Mouse (Mus musculus) heart, embryonic 11.5 days (tissue): ENCODE results near the gene Tbc1d4. TPM values are rescaled to one million over a fixed set of nuclear protein-coding genes. Genes with fewer than 3 reads are reported as not detected.

Experiments
- ATAC-seq: fragments of 200-750 bp; cut with Nextera tagmentation; replicated peaks from 2 replicates; pipeline ENCODE4 v1.8.0; 2017; ENCODE audit warnings: moderate library complexity; ENCODE audit not compliant: insufficient number of reproducible peaks, low FRiP score, low TSS enrichment
- H3K27ac ChIP-seq: fragments of 300-500 bp; sonication (generic); 2 replicates; pipeline ENCODE4 v1.5.1; 2014; ENCODE audit warnings: mild to moderate bottlenecking, low read depth, low read length
- H3K27me3 ChIP-seq: fragments of 300-500 bp; sonication (generic); 2 replicates; pipeline ENCODE4 v1.6.1; 2014; ENCODE audit warnings: mild to moderate bottlenecking, low read length, mixed read lengths; ENCODE audit not compliant: control insufficient read depth, insufficient read depth
- H3K36me3 ChIP-seq: fragments of 300-500 bp; sonication (generic); 2 replicates; pipeline ENCODE4 v1.6.1; 2014; ENCODE audit warnings: mild to moderate bottlenecking, low read length, moderate library complexity, mixed read lengths; ENCODE audit not compliant: control insufficient read depth, insufficient read depth
- H3K4me1 ChIP-seq: fragments of 300-500 bp; sonication (generic); 2 replicates; pipeline ENCODE4 v1.6.1; 2014; ENCODE audit warnings: low read length; ENCODE audit not compliant: control insufficient read depth, insufficient read depth
- H3K4me2 ChIP-seq: fragments of 300-500 bp; sonication (generic); 2 replicates; pipeline ENCODE4 v1.6.1; 2014; ENCODE audit warnings: mild to moderate bottlenecking, moderate library complexity
- H3K4me3 ChIP-seq: fragments of 300-500 bp; sonication (generic); 2 replicates; pipeline ENCODE4 v1.5.1; 2014; ENCODE audit warnings: low read depth, low read length
- H3K9ac ChIP-seq: fragments of 300-500 bp; sonication (generic); 2 replicates; pipeline ENCODE4 v1.6.1; 2014; ENCODE audit warnings: mild to moderate bottlenecking, low read depth, low read length, moderate library complexity
- H3K9me3 ChIP-seq: fragments of 300-500 bp; sonication (generic); replicated peaks from 2 replicates; pipeline ENCODE4 v1.6.1; 2016; ENCODE audit warnings: low read length; ENCODE audit not compliant: control insufficient read depth
- WGBS: fragments of 180-500 bp; shearing (Covaris S2); extraction: QIAGEN DNeasy Blood & Tissue Kit; methylation state at CpG from one replicate; pipeline ENCODE4 v1.1.7; 2014; ENCODE audit not compliant: insufficient replicate concordance; 5-methylcytosine and 5-hydroxymethylcytosine counted together
- polyA plus RNA-seq: library from polyadenylated mRNA; unstranded; fragments of >200 nt; fragmentation: Nextera tagmentation; extraction: Ambion mirVana; gene quantifications from 2 replicates; pipeline ENCODE4 v1.2.1, GENCODE M21; 2014

Tbc1d4 gene
- polyA plus RNA-seq, 1 experiment from 2014 or later: 15.0 TPM

- H3K27me3 ChIP-seq: no peaks in the 10 kb centered on the region
- no peak overlapping the region for H3K4me2 ChIP-seq
- no peaks in the 10 kb centered on the region for H3K9me3 ChIP-seq
- no peak overlapping the region for H3K4me3 ChIP-seq
- H3K36me3 ChIP-seq: peaks cover 4% of the 10 kb centered on the region; the same call in 1 of the 2 replicates
- 87% methylated on average over 6 of the region's 6 CpGs for WGBS
- no peaks in the 10 kb centered on the region for H3K4me1 ChIP-seq
- no peak overlapping the region for H3K27ac ChIP-seq
- ATAC-seq: no peak
- no peak overlapping the region for H3K9ac ChIP-seq
Measured at GRCm38 (mm10) chr14:101637381-101637780, 28.4 kb upstream of the Tbc1d4 start.

DNA sequence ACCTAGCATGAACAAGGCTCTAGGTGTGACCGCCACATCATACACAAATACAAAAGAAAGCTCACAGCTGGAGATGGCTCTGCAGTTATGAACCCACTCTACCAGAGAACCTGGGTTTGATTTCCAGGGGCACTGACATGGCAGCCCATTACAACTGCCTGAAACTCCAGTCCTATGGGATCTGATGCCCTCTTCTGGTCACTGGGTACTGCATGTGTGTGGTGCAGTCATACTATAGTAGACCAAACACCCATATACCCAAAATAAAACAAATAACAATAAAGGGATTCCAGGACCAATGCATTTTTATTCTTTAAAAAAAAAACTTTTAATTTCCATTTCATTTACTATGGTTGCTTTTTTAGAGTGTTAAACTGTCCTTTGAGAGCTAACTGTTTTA lies 26.8 kb upstream of the Tbc1d4 start:
- no peaks in the 10 kb centered on the region for H3K9me3 ChIP-seq
- H3K36me3 ChIP-seq: peaks cover 4% of the 10 kb centered on the region; the same call in 1 of the 2 replicates
- no peak overlapping the region for H3K9ac ChIP-seq
- H3K4me1 ChIP-seq: no peaks in the 10 kb centered on the region
- H3K4me2 ChIP-seq: no peak overlapping the region
- no peaks in the 10 kb centered on the region for H3K27me3 ChIP-seq
- 100% methylated on average over 1 of the region's 1 CpGs for WGBS
- no peak for ATAC-seq
- H3K4me3 ChIP-seq: no peak overlapping the region
- H3K27ac ChIP-seq: no peak overlapping the region

GRCm38 (mm10) chr14:101630548-101630947 lies 21.6 kb upstream of the Tbc1d4 start:
- no peak overlapping the region for H3K4me2 ChIP-seq
- H3K4me3 ChIP-seq: no peak overlapping the region
- 68% methylated on average over 2 of the region's 2 CpGs for WGBS
- no peaks in the 10 kb centered on the region for H3K4me1 ChIP-seq
- no peak overlapping the region for H3K9ac ChIP-seq
- no peaks in the 10 kb centered on the region for H3K9me3 ChIP-seq
- ATAC-seq: no peak
- H3K36me3 ChIP-seq: peaks cover 4% of the 10 kb centered on the region; the same call in 1 of the 2 replicates
- no peaks in the 10 kb centered on the region for H3K27me3 ChIP-seq
- no peak overlapping the region for H3K27ac ChIP-seq

GRCm38 (mm10) chr14:101617680-101618079 lies 8.7 kb upstream of the Tbc1d4 start:
- no peak overlapping the region for H3K9ac ChIP-seq
- H3K27ac ChIP-seq: no peak overlapping the region
- no peak overlapping the region for H3K4me3 ChIP-seq
- H3K4me2 ChIP-seq: no peak overlapping the region
- 81% methylated on average over 5 of the region's 5 CpGs for WGBS
- no peaks in the 10 kb centered on the region for H3K36me3 ChIP-seq
- no peaks in the 10 kb centered on the region for H3K27me3 ChIP-seq
- no peak for ATAC-seq
- H3K4me1 ChIP-seq: no peaks in the 10 kb centered on the region
- no peaks in the 10 kb centered on the region for H3K9me3 ChIP-seq

GRCm38 (mm10) chr14:101616178-101616577 lies 7.2 kb upstream of the Tbc1d4 start:
- H3K4me3 ChIP-seq: no peak overlapping the region
- 55% methylated on average over 9 of the region's 9 CpGs for WGBS
- no peak for ATAC-seq
- H3K27ac ChIP-seq: no peak overlapping the region
- no peaks in the 10 kb centered on the region for H3K4me1 ChIP-seq
- H3K36me3 ChIP-seq: no peaks in the 10 kb centered on the region
- H3K9ac ChIP-seq: no peak overlapping the region
- no peaks in the 10 kb centered on the region for H3K9me3 ChIP-seq
- H3K27me3 ChIP-seq: no peaks in the 10 kb centered on the region
- H3K4me2 ChIP-seq: no peak overlapping the region

GRCm38 (mm10) chr14:101613206-101613605 lies 4.2 kb upstream of the Tbc1d4 start:
- Histone ChIP-seq H3K27ac (no peak overlapping the region), H3K9me3 (no peaks in the 10 kb centered on the region), H3K27me3 (no peaks in the 10 kb centered on the region), H3K9ac (no peak overlapping the region), H3K4me2 (no peak overlapping the region), H3K36me3 (no peaks in the 10 kb centered on the region), H3K4me1 (no peaks in the 10 kb centered on the region), H3K4me3 (no peak overlapping the region)
- WGBS: 63% methylated on average over 1 of the region's 1 CpGs
- no peak for ATAC-seq

- no peaks in the 10 kb centered on the region for H3K9me3 ChIP-seq
- H3K36me3 ChIP-seq: no peaks in the 10 kb centered on the region
- H3K4me1 ChIP-seq: no peaks in the 10 kb centered on the region
- no peak overlapping the region for H3K4me3 ChIP-seq
- 57% methylated on average over 10 of the region's 10 CpGs for WGBS
- H3K27ac ChIP-seq: no peak overlapping the region
- H3K9ac ChIP-seq: no peak overlapping the region
- no peak for ATAC-seq
- no peak overlapping the region for H3K4me2 ChIP-seq
- no peaks in the 10 kb centered on the region for H3K27me3 ChIP-seq
Measured at GRCm38 (mm10) chr14:101610701-101611100, 1.7 kb upstream of the Tbc1d4 start.

GRCm38 (mm10) chr14:101607631-101608518 lies 1.1 kb downstream of the Tbc1d4 start:
- 0 out of 2 replicates have a peak, but pooled peaks cover 2% of the 10 kb centered on the region for H3K4me1 ChIP-seq
- peak overlapping the region; percentile 95 for H3K4me2 ChIP-seq
- H3K36me3 ChIP-seq: no peaks in the 10 kb centered on the region
- peak; percentile 36 for ATAC-seq
- no peaks in the 10 kb centered on the region for H3K9me3 ChIP-seq
- peak overlapping the region; percentile 87 for H3K9ac ChIP-seq
- under 1% methylated on average over 62 of the region's 62 CpGs for WGBS
- no peaks in the 10 kb centered on the region for H3K27me3 ChIP-seq
- peak overlapping the region; percentile 84 for H3K4me3 ChIP-seq
- peak overlapping the region; percentile 77 for H3K27ac ChIP-seq

GRCm38 (mm10) chr14:101605843-101606242 lies 3.1 kb downstream of the Tbc1d4 start:
- Histone ChIP-seq H3K27ac (no peak overlapping the region), H3K4me3 (no peak overlapping the region), H3K9ac (no peak overlapping the region), H3K27me3 (no peaks in the 10 kb centered on the region), H3K4me2 (no peak overlapping the region), H3K36me3 (no peaks in the 10 kb centered on the region), H3K9me3 (no peaks in the 10 kb centered on the region), H3K4me1 (0 out of 2 replicates have a peak, but pooled peaks cover 4% of the 10 kb centered on the region)
- WGBS: 60% methylated on average over 2 of the region's 2 CpGs
- ATAC-seq: no peak
